Mouse (Mus musculus): Measurements from ENCODE around the gene Rtn4rl2.

- TF ChIP-seq CTCF (IDR thresholded peaks at IDR 0.05; ENCODE audit: control insufficient read depth, insufficient read depth, insufficient read length) (no peak), USF1 (IDR thresholded peaks at IDR 0.05; ENCODE audit: low read depth) (no peak)
Observed at GRCm38 (mm10) chr2:84861430-84861829, 25.1 kb downstream of the Rtn4rl2 start.

Data from C2C12 (cell line).